Mouse (Mus musculus) MEL (cell line): ENCODE data around the gene Nbeal1.

Experiments
- CTCF ChIP-seq, 3 experiments: IDR thresholded peaks in 2 of 3; conservative IDR thresholded peaks in 1 of 3; 2 replicates each; pipeline ENCODE4 v1.5.1; 2011 to 2012; ENCODE audit warnings: low read length in 3 of 3, low read depth in 2 of 3, mild to moderate bottlenecking in 2 of 3, improper control_type of control experiment in 1 of 3, inconsistent platforms in 1 of 3, mixed read lengths in 1 of 3, moderate library complexity in 1 of 3; ENCODE audit not compliant: control insufficient read depth in 1 of 3, insufficient read depth in 1 of 3, poor library complexity in 1 of 3, severe bottlenecking in 1 of 3
- MAX ChIP-seq: IDR thresholded peaks from 2 replicates; pipeline ENCODE4 v1.6.1; 2011; ENCODE audit warnings: low read length, improper control_type of control experiment
- POLR2A ChIP-seq, 2 experiments: IDR thresholded peaks; 2 replicates each; pipeline ENCODE4 v1.6.1; 2011 to 2012; ENCODE audit warnings: low read length in 2 of 2, mild to moderate bottlenecking in 2 of 2, control low read depth in 1 of 2, improper control_type of control experiment in 1 of 2, low read depth in 1 of 2, moderate library complexity in 1 of 2; ENCODE audit not compliant: control insufficient read depth in 1 of 2, insufficient read depth in 1 of 2, poor library complexity in 1 of 2

DNA sequence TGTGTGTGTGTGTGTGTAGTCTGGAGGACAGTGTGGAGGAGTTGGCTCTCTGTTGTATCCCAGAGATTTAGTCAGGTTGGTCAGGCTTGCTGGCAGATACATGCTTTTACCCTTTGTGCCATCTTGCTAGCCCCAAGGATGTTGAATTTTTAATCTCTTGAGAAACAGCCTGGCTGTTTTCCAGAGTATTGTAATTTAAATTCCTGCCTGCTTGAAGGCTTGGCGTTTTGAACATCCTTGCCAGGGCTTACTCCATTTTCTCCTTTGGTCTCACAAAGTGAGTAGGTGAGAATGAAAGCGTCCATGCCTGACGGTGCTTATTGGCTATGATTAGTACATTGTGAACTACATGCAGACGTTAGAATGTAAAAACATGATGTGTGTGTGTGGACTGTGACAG is 18.6 kb downstream of the Nbeal1 start:
- no peak for TF ChIP-seq POLR2A (IDR thresholded peaks at IDR 0.05; ENCODE audit: control insufficient read depth in 1 of 2, insufficient read depth in 1 of 2, low read depth in 1 of 2, low read length in 2 of 2, poor library complexity in 1 of 2)
- TF ChIP-seq CTCF (IDR thresholded peaks at IDR 0.05 in 2 of 3, conservative IDR thresholded peaks at IDR 0.05 in 1 of 3; ENCODE audit: control insufficient read depth in 1 of 3, insufficient read depth in 1 of 3, low read depth in 2 of 3, low read length in 3 of 3, poor library complexity in 1 of 3, severe bottlenecking in 1 of 3): no peak
- no peak for TF ChIP-seq MAX
